Mouse (Mus musculus) left cerebral cortex, postnatal 4 days (tissue): ENCODE measurements around the gene Padi4. TPM values are rescaled to one million over a fixed set of nuclear protein-coding genes. Genes with fewer than 3 reads are reported as not detected.

Source experiments
- DNase-seq: peaks from one replicate; pipeline ENCODE4 v3.0.0-alpha.2; 2022
- intact Hi-C: fragments of 180-260 bp; cut with DNase I; formaldehyde crosslinking; loops from one replicate; pipeline ENCODE4 v1.15.1; 2025
- total RNA-seq, 2 experiments: library from RNA; stranded (reverse); gene quantifications; 2 replicates each; pipeline ENCODE4 v1.2.3; 2021

Gene Padi4
- total RNA-seq: not detected

- intact Hi-C loops: no loop called here
- DNase-seq: no peak
Measured at GRCm38 (mm10) chr4:140774025-140774800, at the start of gene Padi4. TSS of gene Padi4 (minus strand) at chr4:140774236.

DNA sequence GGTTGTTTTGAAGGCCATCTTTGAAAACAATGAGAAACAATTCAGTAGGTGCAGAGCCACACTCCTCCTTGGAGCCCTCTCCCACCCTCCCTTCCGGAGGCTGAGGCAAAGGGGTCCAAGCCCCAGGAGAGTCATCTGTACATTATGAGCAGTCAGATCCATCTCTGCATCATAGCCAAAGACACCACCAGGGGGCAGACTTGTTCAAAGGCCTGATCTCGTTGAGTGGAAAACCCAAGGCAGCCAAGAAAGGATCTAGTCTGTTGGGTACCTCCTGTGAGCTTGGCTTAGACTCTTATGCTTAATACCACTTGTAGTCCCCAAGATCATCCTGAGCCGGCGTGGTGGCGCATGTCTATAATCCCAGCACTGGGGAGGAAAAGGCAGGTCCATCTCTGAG is 48.0 kb upstream of the Padi4 start:
- peak; percentile 72 for DNase-seq
- intact Hi-C loops: loop anchor here (5.0 kb wide), 1 partner anchor 80 kb away; no protein-coding TSS in a partner anchor

GRCm38 (mm10) chr4:140817413-140817812 is 43.4 kb upstream of the Padi4 start:
- intact Hi-C loops: no loop called here
- DNase-seq: no peak

DNA sequence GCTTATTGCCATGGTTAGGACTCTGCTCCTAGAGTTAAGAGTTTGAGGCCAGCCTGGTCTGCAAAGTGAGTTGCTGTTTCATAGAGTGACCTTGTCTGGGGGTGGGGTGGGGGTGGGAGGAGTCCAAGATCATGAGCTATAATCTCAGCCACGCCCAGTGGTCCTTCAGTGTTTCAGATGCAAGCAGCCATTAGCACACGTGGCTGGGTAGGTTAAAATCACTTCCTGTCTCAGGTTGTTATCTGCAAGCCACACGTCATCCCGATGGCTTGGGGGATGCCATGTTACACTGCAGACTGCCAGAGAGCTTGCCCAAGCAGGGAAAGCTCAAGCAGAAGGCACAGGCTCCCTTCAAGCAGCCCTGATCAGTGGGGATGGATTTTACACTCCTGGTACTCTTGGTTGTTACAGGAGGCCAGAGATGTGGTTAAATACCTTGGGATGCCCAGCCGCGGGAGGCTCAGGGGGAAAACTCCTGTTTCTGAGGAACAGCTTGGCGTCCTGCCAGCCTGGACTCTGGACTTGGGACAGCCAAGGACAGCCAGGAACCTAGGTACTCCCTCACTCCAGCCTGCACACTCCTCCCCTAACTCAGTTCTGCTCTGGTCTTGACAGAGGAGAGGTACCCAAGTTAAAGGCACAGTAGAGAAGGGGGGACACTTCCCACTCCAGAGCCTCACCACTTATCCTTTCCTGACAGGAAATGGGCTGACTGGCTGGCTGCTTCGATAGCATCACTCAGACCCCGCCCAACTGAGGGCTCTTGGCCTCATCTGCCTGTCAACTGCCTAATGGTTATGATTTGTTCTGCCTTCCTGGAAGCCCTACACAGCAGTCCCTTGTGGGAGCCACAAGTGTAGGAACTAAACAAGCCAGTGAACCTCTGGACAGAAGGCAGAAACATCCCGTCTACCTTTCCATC is 42.2 kb upstream of the Padi4 start:
- intact Hi-C loops: no loop called here
- no peak for DNase-seq

- no peak for DNase-seq
- intact Hi-C loops: no loop called here
Measured at GRCm38 (mm10) chr4:140815496-140815895, 41.5 kb upstream of the Padi4 start.

- no peak for DNase-seq
- intact Hi-C loops: no loop called here
Measured at GRCm38 (mm10) chr4:140814241-140815225, 40.5 kb upstream of the Padi4 start.

DNA sequence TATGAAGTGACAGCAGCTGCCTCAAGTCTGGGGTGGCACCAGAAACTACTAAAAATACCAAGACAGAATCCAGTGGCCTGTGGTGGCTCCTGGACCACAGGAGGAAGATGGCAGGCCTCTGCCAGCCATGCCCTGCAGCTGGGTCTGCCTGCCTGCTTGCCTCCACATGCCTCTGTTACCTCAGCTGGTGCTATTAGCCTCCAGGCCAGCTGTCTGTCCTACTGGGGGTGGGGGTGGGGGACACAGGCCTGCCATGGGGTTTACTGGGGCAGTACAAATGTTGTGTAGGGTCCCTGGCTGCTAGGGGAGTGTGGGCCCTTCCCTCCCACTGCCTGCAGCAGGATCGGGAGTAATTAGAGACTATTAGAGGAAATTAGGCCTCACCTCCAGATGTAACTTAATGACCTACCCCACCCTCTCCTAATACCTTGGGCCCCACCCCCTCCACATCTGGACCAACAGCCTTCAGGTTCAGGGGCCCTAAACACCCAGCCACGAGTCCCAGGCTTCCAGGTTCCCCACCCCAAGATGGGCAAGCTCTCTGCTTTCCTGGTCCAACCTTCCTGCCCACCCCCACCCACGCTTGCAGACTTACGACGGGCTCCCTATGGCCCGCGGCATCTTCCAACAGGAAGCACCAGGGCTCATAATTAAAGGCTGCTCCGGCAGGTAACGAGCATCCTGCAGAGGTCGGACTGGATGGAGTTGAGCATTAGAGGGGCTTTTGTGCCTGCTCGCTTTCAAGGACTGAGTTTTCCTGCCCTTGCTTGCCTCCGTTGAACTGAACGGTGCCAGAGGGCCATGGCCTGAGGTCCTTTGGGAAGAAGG is 39.5 kb upstream of the Padi4 start:
- intact Hi-C loops: no loop called here
- no peak for DNase-seq

DNA sequence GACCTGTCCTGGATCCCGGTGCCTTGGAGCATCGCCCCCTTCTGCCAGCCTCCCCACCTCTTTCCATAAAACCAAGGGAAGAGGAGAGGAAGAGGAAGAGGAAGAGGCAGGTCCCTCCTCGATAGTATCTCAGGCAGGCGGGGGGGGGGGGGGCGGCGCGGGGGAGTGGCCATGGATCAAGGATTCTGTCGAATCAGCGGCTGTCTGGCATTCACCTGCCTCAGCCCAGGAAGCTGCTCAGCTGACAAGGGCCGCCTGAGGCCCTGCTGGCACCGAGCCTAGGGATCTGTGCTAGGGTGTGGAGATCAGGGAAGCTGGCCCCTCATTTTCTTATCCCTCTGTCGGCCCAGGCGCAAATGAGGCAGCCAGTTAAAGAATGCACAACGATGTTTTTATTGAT is 38.6 kb upstream of the Padi4 start:
- peak; percentile 67 for DNase-seq
- intact Hi-C loops: no loop called here

DNA sequence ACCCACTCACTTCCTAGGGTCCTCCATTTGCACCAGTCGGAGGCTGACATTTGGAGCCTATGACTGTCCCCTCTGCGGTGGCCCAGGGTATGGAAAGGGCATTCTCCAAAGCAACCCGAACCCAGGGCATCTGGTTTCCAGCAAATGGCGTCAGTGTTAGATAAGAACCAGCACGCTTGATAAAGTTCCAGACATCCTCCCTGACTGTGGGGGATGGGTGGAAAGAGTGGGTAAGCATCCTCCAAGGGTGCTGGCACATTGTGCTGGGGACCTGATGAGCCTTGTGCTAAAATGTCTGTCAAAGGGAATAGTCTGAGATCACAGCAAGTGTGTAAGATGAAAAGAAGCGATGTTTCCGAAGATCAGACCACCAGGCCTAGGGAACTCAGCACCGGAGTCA is 38.2 kb upstream of the Padi4 start:
- intact Hi-C loops: no loop called here
- DNase-seq: no peak

- no peak for DNase-seq
- intact Hi-C loops: no loop called here
Measured at GRCm38 (mm10) chr4:140810458-140811260, 36.6 kb upstream of the Padi4 start, which contains the start of gene Padi3. TSS of gene Padi3 (minus strand) at chr4:140810648.

- intact Hi-C loops: no loop called here
- DNase-seq: no peak
Measured at GRCm38 (mm10) chr4:140809118-140809517, 35.1 kb upstream of the Padi4 start.

DNA sequence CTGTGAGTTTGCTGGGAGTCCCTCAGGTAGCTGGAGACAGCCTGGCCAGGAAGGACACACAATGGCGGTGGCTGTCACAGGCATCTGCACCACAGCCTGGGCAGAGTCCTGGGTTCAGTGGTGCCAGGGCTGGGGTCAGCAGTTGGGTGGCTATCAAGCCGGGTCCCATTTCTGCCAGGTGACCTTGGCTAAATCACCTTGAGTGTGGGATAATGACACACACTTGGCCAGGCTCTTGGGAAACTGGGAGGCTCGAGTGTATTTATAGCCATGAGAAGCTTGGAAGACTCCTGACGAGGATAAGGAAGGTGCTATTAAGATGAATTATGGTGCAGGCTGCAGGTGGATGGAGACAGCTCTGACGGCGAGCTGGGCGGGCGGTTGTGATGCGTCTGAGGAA is 30.6 kb upstream of the Padi4 start:
- no peak for DNase-seq
- intact Hi-C loops: no loop called here

- DNase-seq: no peak
- intact Hi-C loops: no loop called here
Measured at GRCm38 (mm10) chr4:140801364-140801763, 27.3 kb upstream of the Padi4 start.

- intact Hi-C loops: no loop called here
- DNase-seq: no peak
Measured at GRCm38 (mm10) chr4:140796786-140797185, 22.8 kb upstream of the Padi4 start.

- intact Hi-C loops: no loop called here
- no peak for DNase-seq
Measured at GRCm38 (mm10) chr4:140794678-140795077, 20.6 kb upstream of the Padi4 start.

DNA sequence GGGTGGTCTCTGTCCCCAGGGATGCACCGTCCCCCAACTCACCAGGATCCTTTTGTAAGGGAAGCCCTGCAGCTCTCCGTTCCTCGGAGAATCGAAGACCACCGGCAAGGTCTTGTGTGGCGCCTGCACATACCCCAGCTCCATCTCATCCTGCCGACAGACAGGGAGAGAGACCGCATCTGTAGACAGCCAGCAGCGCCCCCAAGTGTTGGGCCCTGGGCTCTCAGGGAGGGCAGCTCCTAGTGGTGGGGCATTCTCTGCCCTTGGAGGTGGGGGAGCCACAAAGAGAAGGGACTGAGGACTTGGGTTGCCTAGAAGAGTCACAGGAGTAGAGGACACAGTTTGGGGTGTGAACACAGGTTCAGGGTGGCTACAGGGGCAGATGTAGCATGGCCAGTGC is 19.8 kb upstream of the Padi4 start:
- no peak for DNase-seq
- intact Hi-C loops: no loop called here

- no peak for DNase-seq
- intact Hi-C loops: no loop called here
Measured at GRCm38 (mm10) chr4:140792584-140792983, 18.5 kb upstream of the Padi4 start.

GRCm38 (mm10) chr4:140791071-140791470 is 17.0 kb upstream of the Padi4 start:
- no peak for DNase-seq
- intact Hi-C loops: no loop called here

DNA sequence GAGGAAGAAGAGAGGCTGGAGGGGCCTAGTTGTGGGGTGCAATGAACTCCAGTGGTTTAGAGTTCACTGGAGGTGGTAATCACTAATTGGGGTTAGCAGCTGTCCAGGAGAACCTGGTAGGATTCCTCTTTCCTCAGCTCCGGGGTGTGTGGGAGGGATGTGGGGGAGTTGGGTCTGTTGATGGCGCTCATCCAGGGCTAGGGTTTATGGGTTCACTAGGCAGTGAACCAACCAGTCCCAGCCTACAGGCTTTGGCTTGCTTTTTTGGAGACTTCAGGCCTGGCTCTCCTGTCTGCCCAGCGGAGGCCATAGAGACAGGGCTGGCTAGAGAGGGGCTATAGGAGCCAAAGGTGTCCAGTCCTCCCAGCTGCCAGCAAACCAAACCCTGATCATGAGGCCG is 15.9 kb upstream of the Padi4 start:
- intact Hi-C loops: no loop called here
- no peak for DNase-seq
